Mouse (Mus musculus) hindbrain, embryonic 15.5 days (tissue): Measurements from ENCODE around the gene Cd5l. TPM values are rescaled to one million over a fixed set of nuclear protein-coding genes. Genes with fewer than 3 reads are reported as not detected.

Source experiments
- ATAC-seq: fragments of 200-750 bp; cut with Nextera tagmentation; 2 replicates; pipeline ENCODE4 v1.8.0; 2017; ENCODE audit warnings: low read depth, moderate number of reproducible peaks, moderate TSS enrichment; ENCODE audit not compliant: low FRiP score
- H3K27ac ChIP-seq: fragments of 300-500 bp; sonication (generic); replicated peaks from 2 replicates; pipeline ENCODE4 v1.5.1; 2015; ENCODE audit warnings: mild to moderate bottlenecking, inconsistent platforms
- H3K27me3 ChIP-seq: fragments of 300-500 bp; sonication (generic); 2 replicates; pipeline ENCODE4 v1.6.1; 2015; ENCODE audit warnings: control low read depth, inconsistent platforms
- H3K36me3 ChIP-seq: fragments of 300-500 bp; sonication (generic); 2 replicates; pipeline ENCODE4 v1.6.1; 2015; ENCODE audit warnings: control low read depth, inconsistent platforms
- H3K4me1 ChIP-seq: fragments of 300-500 bp; sonication (generic); replicated peaks from 2 replicates; pipeline ENCODE4 v1.6.1; 2015; ENCODE audit warnings: control low read depth, inconsistent platforms
- H3K4me2 ChIP-seq: fragments of 300-500 bp; sonication (generic); 2 replicates; pipeline ENCODE4 v1.6.1; 2015; ENCODE audit warnings: moderate library complexity, mild to moderate bottlenecking, inconsistent platforms
- H3K4me3 ChIP-seq: fragments of 300-500 bp; sonication (generic); 2 replicates; pipeline ENCODE4 v1.5.1; 2015; ENCODE audit warnings: mild to moderate bottlenecking, inconsistent platforms
- H3K9ac ChIP-seq: fragments of 300-500 bp; sonication (generic); 2 replicates; pipeline ENCODE4 v1.6.1; 2015; ENCODE audit warnings: inconsistent platforms
- H3K9me3 ChIP-seq: fragments of 300-500 bp; sonication (generic); 2 replicates; pipeline ENCODE4 v1.6.1; 2016; ENCODE audit warnings: control low read depth, inconsistent platforms
- WGBS: fragments of 180-500 bp; shearing (Covaris S2); methylation state at CpG from one replicate; pipeline ENCODE4 v1.1.7; 2015; 5-methylcytosine and 5-hydroxymethylcytosine counted together
- polyA plus RNA-seq: library from polyadenylated mRNA; unstranded; fragments of >200 nt; fragmentation: Nextera tagmentation; extraction: Ambion mirVana; gene quantifications from 2 replicates; pipeline ENCODE4 v1.2.1, GENCODE M21; 2015

The Cd5l gene
- polyA plus RNA-seq, 1 experiment from 2014 or later = 0.30 TPM

GRCm38 (mm10) chr3:87410605-87411004 lies 52.9 kb downstream of the Cd5l start:
- Histone ChIP-seq H3K27ac (no peak overlapping the region), H3K27me3 (no peaks in the 10 kb centered on the region), H3K9me3 (no peaks in the 10 kb centered on the region), H3K4me2 (no peak overlapping the region), H3K4me3 (no peak overlapping the region), H3K4me1 (no peaks in the 10 kb centered on the region), H3K9ac (no peak overlapping the region), H3K36me3 (no peaks in the 10 kb centered on the region)
- ATAC-seq = no peak
- 84% methylated on average over 6 of the region's 6 CpGs for WGBS

- Histone ChIP-seq H3K9me3 (no peaks in the 10 kb centered on the region), H3K4me2 (peak overlapping the region; percentile 30), H3K4me1 (no peaks in the 10 kb centered on the region), H3K27me3 (no peaks in the 10 kb centered on the region), H3K27ac (no peak overlapping the region), H3K4me3 (no peak overlapping the region), H3K9ac (no peak overlapping the region), H3K36me3 (no peaks in the 10 kb centered on the region)
- ATAC-seq = no peak
- WGBS = 15% methylated on average over 12 of the region's 12 CpGs
Observed at GRCm38 (mm10) chr3:87411150-87411549, 53.5 kb downstream of the Cd5l start.

- 67% methylated on average over 1 of the region's 1 CpGs for WGBS
- H3K36me3 ChIP-seq = no peaks in the 10 kb centered on the region
- H3K27me3 ChIP-seq = no peaks in the 10 kb centered on the region
- no peaks in the 10 kb centered on the region for H3K9me3 ChIP-seq
- H3K4me1 ChIP-seq = no peaks in the 10 kb centered on the region
- H3K27ac ChIP-seq = no peak overlapping the region
- no peak overlapping the region for H3K9ac ChIP-seq
- no peak for ATAC-seq
- H3K4me3 ChIP-seq = no peak overlapping the region
- no peak overlapping the region for H3K4me2 ChIP-seq
Observed at GRCm38 (mm10) chr3:87420645-87421044, 63.0 kb downstream of the Cd5l start.

Other genes with a start within 250 kb of the Cd5l start
- 6.5 and 7.0 TPM in 2 replicates for gene Kirrel, start 183.1 kb upstream of the Cd5l start, polyA plus RNA-seq
- 11.3 and 11.4 TPM in 2 replicates for gene Fcrls, start 94.1 kb upstream of the Cd5l start, polyA plus RNA-seq
- gene Fcrl1, start 18.5 kb downstream of the Cd5l start, polyA plus RNA-seq = 0.13 and 0.17 TPM in 2 replicates
- not detected in 2 replicates for gene Fcrl5, start 77.9 kb downstream of the Cd5l start, polyA plus RNA-seq
- gene Etv3, start 167.5 kb downstream of the Cd5l start, polyA plus RNA-seq = 10.4 and 10.8 TPM in 2 replicates